Mouse (Mus musculus) thymus, postnatal 36 days (tissue): ENCODE results near the gene Aire.

ENCODE experiments used
- DNase-seq, 2 experiments: peaks; one replicate each; pipeline ENCODE4 v3.0.0; 2022; ENCODE audit warnings: mixed read lengths in 2 of 2

Aire gene

DNA sequence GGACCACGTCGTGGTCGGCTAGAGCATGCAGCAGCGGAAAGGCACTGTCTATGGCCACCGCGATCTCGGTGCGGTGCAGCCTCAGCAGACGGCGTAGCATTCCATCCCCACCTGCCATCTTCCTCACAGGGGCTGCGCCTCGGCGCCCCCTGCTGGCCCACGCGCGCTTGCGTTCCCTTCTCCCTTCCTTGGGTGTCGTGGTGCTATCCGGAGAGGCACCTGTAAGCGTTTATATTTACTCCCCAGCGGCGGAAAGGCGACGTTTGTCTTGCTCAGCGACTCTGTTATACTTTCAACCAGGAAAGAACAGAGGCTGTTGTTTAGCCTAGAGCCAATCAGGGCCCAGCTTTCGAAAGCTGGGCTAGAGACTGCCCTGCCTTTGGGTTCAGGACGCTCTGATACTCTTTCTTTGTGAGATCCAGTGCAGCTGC lies at the start of gene Aire:
Gene Aire (minus strand): TSS at position 205 of the 431 bp plus-strand sequence.
- DNase-seq: peak; percentile 81 to 85

DNA sequence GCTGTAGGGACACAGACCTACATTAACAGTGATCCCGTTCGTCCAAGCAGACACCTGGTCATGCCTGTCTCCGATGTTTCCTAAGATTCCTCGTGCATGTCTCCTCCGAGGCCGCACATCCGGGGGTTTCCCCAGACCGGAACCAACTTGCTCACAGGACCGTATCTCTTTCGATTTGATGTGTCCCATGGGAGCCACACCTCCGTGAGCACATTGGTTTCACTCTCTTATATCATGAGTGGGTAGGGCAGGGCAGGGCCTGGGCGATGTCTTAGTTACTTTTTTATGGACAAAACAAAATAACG lies 49.3 kb upstream of the Aire start:
- no peak for DNase-seq

DNA sequence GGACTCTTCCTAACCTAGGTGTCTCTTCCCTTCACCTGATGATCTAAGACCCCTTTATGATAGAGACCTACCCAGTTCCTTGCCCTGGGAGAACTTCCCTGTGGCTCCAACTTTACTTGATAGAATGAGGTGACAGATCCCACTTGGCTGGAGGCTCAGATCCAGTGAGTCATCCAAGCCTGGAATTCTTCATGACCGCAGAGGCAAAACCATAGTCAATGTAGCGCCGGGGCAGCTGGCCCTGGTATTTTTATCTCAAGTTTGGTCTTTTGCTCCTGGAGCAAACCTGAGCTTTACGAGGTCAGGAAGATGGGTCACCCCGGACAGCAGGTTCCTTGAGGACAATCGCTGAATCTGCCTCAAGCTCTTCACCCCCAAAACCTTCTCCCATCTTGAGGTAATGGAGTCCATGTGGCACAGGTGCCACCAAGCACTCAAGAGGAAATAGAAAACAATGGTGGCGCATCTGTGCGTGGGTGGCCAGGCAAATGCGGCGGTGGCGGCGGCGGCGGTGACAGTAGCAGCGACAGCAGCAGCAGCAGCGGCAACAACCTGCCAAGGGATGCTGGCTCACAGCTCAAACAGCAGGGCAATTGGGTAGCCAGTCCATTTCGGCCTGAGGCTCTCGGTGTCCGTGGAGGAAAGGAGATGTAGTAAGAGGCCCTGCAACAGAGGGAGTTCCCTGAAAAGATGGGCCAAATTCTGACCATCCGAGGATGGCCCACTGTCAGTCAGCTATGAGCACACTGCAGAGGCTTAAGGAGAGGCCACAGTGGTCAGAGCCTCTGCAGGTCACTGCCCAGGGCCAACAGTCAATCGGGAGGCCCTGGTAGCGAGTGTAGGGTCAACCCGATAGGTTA lies 48.7 kb upstream of the Aire start:
- no peak for DNase-seq

DNA sequence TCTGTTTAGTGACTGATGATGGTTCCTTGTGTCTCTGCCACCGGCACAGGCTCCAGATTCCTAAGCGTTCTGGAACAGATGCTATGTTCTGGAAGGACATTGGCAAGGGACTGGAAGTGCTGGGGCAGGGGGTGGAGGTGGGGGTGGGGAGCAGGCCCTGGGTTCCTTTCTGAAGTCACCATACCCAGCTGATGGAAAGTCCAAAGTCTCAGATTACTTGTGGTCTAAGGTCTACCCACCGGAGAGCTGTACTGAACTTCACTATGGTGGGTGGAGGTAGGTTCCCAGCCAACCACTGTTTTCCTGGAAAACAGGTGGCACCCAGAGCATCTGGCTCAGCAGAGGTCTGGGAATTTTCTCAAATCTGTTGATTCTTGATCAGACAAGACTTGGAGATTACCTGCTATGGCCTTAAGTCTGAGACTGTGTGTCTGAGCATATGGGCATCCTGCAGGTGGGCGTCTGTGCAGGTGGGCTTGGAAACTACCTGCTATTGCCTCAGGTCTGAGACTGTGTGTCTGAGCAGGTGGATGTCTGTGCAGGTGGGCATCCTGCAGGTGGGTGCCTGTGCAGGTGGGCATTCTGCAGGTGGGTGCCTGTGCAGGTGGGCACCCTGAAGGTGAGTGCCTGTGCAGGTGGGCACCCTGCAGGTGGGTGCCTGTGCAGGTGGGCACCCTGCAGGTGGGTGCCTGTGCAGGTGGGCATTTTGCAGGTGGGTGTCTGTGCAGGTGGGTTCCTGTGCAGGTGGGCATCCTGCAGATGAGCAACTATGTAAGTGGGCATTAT lies 47.5 kb upstream of the Aire start:
- DNase-seq: no peak

DNA sequence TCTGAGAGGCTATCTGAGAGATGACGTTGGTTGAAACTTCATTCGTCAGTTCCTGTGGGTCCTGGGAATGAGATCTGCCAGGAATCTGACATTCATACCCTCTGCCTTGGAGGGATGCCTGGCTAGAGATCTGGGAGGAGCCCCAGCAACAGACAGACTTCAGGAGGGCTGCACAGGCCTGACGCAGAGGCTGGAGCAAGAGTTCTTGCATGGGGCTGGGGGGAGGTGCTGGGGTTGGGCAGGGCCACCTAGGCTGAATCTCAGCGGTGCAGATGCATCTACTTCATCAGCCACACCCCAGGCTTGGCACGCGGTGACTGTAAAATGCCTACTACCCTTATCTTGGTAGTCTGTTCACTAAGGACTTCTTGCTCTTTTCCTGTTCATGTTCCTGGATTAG lies 46.8 kb upstream of the Aire start:
- DNase-seq: no peak

DNA sequence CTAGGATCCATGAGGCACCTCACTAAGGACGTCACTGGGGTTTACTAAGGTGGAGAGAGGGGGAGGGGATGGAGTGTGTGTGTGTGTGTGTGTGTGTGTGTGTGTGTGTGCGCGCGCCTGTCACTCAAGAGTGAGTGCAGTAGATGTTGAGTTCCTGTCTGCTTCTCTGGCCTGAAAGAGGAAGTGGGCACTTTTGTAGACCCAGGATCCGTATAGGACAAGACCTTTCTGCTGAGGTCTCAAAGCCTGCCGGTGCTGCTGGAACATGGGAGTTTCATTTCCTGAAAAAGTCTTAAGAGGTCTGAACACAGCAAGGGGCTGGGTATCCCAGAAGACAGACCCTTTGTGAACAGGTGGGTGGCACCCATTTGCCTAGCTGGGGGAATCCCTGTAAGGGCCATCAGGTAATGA lies 43.7 kb upstream of the Aire start:
- peak; percentile 23 to 43 for DNase-seq

DNA sequence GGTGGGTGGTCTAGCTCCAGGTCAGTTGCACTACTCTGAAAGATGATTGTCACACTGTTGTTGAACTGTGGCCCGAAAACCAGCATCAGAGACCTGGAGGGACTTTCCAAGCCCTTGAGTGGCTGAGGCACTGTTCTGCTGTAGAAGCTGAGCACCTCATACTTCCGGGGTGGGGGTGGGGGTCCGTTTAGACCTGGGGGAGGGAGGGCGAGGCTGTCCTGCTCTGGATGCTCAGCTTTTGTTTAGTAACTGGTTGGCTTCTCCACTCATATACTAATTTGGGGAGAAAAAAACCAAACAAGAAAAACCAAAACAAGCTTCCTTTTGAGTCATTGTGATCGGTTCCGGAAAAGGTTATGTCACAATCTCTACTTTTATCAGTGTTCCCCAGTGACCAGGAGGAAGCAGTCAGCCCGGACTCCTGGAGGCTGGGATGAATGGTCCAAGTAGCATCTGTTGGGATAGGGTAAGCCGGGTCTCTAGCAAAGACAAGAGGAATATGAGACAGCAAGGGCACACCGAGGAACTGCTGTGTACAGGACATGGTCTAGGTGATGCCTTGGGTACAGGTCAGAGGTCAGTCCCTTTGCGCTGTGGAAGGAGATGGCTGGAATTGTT lies 43.1 kb upstream of the Aire start:
- DNase-seq: peak in 1 of 2 experiments; percentile 22

DNA sequence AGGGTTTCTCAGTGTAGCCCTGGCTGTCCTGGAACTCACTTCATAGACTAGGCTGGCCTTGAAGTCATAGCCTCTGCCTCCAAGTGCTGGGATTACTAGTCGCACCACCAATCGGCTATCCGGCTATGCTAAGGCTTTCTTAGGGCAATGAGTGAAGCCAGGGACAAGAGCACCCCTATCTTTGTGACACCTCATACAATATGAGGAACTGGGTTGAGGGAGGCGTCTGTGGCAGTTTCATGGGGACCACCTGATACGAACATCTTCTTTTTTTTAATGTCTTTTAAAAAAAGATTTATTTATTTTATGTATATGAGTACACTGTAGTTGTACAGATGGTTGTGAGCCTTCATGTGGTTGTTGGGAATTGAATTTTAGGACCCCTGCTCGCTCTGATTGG lies 42.3 kb upstream of the Aire start:
- no peak for DNase-seq

DNA sequence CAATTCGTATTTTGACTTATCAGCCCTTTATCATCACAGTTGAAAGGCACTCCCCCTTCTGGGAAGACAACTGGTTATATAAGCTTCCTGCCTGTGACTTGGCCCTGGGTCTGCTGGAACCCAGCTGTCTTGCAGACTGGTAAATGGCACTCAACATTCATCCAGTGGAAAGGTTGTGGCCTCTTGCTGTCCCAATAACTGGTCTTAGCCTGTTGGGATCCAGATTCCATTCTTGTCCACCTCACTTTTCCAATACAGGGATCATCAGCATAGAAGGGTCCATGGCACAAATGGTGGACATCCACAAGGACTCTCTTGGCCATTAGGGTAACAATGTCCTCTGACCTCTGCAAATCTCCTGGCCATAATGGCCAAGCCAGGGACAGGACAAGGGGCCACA lies 40.7 kb upstream of the Aire start:
- DNase-seq: no peak

DNA sequence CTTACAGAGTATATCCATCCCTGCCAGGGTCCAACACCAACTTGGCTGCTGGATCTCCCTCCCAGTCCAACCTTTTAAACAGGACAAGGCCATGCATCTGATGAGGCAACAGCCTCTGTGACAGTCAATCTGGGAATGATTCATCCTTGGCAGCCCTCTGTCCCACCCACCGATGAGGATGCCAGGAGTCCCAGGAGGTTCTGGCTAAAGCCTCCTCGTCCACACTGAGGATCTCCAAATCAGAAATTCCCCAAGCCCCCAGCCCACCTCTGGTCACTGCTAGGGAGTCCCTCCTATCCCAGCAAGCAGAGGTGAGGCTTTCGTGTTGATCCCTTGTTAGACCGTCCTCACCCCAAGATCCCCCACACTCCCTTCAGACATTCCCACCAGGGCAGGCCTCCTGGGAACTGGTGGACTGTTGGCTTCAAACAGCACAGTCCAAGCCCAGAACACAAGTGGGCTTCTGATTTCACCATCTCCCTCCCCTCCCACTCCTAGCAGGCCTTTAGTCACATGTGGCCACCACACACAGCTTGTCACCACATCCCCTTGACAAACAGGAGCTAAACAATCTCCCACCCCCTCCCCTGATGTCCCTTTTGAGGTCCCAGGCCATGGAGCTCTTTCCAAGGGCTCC lies 36.7 kb upstream of the Aire start:
- no peak for DNase-seq

DNA sequence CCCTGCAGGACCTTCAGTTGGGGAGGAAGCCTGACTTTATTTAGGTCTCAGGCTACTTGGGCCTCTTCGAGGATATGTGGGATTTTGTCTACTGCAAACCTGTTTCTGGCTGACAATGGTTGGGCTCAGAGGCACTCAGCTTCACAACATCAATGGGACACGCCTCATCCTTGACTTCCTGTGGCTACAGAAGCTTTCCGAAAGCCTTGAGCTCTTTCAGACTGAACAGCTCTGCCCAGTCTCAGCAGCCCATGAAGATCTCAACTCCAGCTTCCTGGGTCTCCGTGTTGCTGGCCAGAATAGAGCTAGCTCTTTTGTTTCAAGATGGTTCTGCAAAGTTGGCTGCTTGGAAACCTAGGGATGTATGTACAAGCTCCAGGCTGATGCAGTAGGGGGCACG lies 34.9 kb upstream of the Aire start:
- DNase-seq: peak in 1 of 2 experiments; percentile 18

DNA sequence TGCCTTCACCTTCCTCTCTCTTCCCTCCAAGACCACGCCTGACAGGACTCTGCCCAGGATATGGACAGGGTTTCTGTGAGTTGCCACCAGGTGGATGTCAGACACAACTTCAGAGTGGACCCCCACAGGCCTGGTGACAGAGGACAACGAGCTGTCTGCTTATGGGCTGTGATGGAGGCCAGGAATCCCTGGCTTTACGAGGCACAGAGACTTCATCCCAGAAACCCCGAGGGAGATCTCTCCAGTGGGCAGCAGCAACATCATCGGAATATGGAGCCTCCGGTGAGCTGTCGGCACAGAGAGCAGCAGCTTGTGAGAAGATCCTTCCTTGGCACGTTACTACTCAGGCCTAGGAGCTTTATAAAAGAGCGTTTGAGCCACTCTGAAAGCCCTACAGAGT lies 34.5 kb upstream of the Aire start:
- DNase-seq: no peak

DNA sequence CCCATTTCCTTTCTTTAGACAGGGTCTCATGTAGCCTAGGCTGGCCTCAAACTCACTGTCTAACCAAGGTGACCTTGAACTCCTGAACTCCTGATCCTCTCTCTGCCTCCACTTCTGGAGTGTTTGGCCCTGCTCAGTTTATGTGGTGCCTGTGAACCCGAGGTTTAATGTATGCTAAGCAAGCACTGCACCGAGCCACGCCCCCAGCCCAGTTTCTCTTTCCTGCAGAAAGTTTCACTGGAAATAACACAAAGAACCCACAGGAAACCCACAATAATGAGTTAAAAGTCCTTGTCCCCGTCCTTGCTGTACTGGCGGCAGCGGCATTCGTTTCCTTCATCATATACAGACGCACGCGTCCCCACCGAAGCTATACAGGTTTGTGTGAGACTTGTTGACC lies 31.6 kb upstream of the Aire start:
- peak; percentile 43 to 55 for DNase-seq

DNA sequence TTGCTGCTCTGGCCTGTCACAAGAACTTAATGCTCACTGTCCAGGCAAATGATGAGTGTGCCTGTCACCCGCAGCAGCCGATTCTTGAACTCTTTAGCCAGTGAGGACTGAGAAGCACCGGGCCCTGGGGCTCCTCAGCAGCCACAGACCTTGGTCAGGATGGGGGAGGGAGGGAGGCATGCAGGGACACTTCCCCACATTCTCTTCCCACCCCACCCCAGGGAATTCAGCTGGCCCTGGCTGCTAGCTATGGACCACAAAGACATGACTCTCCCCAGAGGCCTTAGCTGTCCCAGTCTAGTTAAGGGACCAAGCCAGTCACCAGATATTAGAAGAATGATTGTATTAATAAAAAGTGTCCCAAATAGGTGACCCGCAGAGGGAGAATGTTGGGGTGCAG lies 30.7 kb upstream of the Aire start:
- no peak for DNase-seq

DNA sequence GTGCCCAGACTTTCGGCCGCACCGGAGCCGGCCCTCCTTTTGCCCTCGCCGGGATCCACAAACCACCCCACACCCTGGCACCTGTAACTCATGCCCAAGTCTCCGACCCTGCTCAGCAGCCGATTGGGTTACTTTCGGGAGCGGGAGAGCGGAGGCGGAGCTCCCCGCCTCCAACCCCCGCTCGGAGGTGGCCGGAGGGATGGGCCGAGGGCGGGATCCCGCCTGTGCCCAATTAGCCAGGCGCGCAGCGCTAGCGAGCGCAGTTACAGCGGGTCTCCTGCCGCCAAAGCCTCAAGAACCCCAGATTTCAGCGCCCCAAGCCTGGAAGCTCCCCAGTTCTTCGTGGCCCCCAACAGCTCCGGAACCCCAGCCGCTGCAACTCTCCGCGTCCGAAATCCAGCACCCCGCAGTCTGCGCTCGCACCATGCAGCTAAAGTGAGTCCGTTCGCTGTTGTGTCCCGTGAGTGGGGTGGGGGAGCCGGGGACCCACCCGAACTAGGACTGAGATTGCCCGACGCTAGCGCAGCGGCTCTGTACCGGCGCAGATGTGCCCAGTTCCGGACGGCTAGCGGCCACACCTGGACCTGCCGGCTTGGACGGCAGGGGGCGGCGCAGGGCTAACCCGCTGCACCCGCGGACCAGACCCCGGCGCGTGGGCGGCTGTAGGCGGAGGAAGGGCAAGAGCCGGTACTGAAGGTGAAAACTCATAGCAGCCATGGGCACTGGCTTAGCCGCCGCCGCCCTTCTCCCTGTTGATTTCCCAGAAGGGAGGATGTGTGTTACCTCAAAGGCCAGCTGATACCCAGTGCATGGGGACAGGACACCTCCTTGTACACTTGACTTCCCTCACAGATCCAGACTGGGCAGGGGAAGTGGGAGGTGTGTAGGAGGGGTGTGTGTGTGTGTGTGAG lies 25.9 kb upstream of the Aire start, which contains the start of gene Icosl:
Gene Icosl (plus strand): TSS at position 202 of the 911 bp plus-strand sequence.
- peak; percentile 72 to 73 for DNase-seq

DNA sequence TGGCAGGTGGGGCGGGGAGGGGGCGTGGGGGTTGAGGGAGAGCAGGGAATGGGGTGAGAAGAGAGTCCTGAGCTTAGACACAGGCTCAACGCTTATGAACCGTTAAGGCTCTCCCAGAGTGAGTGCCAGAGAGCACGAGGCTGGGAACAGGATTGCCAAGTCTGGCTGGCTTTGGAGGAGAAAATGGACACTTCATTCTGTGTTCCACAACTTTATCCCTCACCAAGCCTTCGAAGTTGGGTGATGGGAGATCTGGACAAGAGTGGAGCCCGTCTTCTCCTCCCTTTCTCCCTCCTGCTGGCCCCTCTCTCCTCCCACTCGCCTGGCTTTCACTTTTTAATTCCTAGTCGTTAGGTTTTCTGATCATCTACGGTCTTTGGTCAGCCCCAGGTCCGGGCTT lies 25.1 kb upstream of the Aire start:
- DNase-seq: no peak

DNA sequence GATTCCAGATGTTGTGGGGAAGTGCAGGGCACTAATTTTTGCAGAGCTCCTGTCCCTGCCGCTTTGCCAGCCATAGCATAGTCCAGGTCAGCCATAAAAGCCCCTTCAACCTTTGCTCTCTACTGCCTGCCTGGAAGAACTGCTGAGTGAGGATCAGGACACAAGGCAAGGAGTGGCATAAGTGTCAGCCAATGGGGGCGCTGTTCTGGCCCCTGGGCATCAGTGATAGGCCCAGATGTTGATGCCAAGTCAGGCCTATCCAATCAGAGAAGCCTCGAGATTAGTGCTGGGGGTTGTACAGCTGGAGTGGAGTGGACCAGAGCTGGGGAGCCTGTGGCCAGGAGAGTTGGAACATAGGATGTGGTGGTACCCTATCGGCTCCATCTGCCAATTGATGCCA lies 23.8 kb upstream of the Aire start:
- DNase-seq: peak in 1 of 2 experiments; percentile 25

DNA sequence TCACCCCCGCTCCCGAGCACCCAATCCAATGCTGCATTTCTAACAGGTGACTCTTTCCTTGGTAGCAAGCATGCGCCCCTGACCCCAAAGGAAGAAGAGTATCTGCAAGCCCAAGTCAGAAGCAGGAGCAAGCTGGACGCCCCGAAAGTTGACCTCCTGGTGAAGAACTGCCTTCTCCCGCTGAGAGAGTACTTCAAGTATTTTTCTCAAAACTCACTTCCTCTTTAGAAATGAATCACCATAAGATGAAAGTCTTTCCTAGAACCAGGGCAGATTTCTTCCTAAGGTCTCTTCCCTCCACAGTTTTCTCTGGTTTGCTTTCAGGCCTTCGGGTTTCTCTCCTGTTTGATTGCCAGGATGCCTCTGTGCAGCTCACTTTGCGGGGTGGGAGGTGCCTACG lies 19.7 kb upstream of the Aire start:
- no peak for DNase-seq

DNA sequence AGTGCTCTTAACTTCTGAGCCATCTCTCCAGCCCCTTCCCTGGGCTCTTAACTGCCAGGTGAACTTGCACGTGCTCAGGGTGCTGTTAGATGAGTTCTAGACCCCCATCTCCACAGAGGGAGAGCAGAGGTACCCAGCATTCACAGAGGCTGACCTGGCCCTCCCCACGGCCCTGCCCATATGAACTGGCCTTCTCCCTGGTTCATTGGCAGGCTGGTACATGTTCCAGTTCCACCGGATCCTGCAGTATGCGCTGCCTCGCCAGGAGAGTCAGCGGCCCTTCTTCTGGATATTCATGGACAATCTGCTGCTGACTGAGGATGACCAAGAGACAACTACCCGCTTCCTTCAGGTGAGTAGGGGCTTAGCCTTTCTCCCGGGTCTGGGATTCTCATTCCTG lies 13.6 kb upstream of the Aire start:
- no peak for DNase-seq

DNA sequence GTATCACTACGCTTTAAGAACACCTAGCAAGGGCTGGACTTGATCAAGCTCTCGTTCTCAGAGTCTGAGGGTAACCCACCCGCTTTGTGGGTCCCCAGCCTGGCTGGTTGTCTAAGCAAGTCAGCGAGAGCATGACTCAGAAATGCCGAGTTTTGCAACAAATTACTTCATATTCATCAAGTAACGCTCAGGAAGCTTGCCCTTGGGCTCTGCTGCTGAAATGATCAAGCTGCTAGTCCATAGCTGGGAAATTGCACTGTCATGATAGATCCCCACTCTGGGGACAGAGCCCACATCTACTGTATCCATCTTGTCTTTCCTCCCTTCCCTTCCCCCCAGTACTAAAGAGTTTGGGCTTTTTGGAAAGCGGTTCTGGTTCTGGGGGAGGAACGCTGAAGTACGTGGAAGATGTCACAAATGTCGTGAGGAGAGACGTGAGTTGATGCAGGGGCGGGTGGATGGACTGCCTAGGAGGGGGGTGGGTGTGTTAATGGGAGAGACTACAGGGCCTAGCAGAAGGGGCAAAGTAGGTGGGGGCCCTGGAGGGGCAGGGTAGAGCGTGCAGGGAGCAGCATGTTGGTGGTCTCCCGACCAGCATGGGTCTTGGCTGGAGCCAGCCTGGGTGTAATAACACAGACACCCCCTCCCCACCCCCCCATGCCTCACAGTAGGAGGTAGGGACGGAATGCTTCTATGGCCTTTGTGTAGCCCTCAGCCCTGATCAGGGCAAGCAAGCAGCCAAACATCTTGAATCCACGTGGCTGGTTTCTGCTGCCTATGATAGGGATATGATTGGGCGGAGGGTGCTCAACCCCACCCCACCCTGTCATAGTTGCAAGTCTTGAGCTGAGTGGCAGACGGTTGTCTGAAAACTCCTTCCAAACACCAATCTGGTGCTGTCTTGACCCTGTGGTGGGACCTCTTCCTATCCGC lies 11.5 kb upstream of the Aire start:
- no peak for DNase-seq

DNA sequence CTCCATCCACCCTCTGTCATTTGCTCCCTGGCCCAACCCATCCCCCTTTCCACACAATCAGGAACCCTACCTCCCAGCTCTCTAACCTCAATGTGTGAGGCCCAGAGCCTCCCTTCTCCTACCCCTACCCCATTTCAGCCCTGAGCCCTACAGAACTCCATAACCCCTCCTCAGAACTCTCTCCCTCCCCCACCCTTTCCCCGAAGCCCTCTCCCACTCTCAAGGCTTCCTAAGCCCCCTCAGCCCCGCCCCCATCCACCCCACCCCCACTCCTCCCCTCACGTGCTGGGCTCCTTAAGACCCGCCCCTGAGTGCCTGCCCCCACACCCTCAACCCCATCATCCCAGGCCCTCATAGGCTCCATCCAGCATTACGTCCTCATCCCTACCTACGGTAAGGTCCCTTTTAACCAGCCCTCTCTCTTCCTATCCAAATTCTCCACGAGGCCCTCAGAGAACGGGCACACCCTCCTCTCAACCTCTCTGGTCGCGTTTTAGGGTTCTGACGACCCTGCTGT lies 6.2 kb upstream of the Aire start:
- DNase-seq: no peak
